Mouse (Mus musculus): ENCODE measurements around the gene Adh4. TPM values are rescaled to one million over a fixed set of nuclear protein-coding genes. Genes with fewer than 3 reads are reported as not detected.

Adh4 gene
- polyA plus RNA-seq, 1 experiment from 2014 or later, result not detected

DNA sequence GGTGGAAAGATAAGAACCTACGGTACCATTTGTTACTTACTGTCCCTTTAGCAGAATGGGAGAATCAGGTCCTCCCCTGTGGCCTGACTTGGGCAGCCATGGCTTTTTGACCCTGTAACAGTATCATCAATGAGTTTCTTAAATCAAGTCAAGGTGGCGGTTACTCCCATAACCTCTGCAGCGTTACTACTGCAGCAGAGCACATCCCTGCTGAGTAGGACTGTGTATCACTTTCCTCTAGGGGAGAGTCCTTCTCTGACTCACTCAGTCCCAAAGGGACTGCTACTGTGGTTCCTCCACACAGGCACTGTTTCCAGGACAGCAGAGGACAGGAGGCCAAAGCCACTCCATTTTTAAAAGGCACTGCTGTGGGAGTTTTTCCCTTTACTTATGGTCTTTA is 55.8 kb downstream of the Adh4 start:
- H3K27me3 ChIP-seq (ENCODE audit: control insufficient read depth, insufficient read depth, low read length), result no peaks in the 10 kb centered on the region
- H3K4me1 ChIP-seq (ENCODE audit: control insufficient read depth, insufficient read depth, low read length), result no peaks in the 10 kb centered on the region
- ATAC-seq (replicated peaks; ENCODE audit: extremely low read depth, insufficient read depth, low FRiP score), result no peak
- WGBS, result 78% methylated on average over 3 of the region's 3 CpGs
- no peaks in the 10 kb centered on the region for H3K9me3 ChIP-seq (replicated peaks; ENCODE audit: control insufficient read depth, low read length)
- peaks cover 36% of the 10 kb centered on the region for H3K36me3 ChIP-seq (ENCODE audit: control insufficient read depth, insufficient read depth)
- H3K4me3 ChIP-seq (ENCODE audit: low read length), result no peak overlapping the region
- H3K27ac ChIP-seq (ENCODE audit: low read length), result no peak overlapping the region
- H3K9ac ChIP-seq (ENCODE audit: low read length), result no peak overlapping the region
- no peak overlapping the region for H3K4me2 ChIP-seq (ENCODE audit: low read depth, low read length)

DNA sequence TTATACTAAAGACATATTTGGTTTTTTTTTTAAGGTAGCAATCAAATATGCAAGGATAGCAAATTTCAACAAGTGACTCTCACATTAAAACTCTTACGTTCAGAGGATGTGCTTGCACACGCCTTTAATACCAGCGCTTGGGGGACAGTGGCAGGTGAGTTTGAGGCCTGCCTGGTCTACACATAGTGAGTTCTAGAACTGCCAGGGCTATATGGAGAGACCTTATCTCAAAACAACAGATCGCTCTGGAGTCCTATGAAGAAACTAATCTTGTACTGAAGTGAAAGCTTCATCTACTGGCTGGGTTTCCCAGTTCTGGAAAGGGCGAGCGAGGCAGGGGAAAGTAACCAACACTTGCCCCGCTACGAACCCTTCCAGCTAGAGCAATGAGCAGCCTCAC is 64.2 kb downstream of the Adh4 start:
- H3K36me3 ChIP-seq (ENCODE audit: control insufficient read depth, insufficient read depth), result peaks cover 16% of the 10 kb centered on the region
- H3K9me3 ChIP-seq (replicated peaks; ENCODE audit: control insufficient read depth, low read length), result no peaks in the 10 kb centered on the region
- WGBS, result 91% methylated on average over 8 of the region's 8 CpGs
- no peak overlapping the region for H3K4me2 ChIP-seq (ENCODE audit: low read depth, low read length)
- H3K9ac ChIP-seq (ENCODE audit: low read length), result no peak overlapping the region
- H3K27me3 ChIP-seq (ENCODE audit: control insufficient read depth, insufficient read depth, low read length), result no peaks in the 10 kb centered on the region
- H3K4me3 ChIP-seq (ENCODE audit: low read length), result no peak overlapping the region
- no peak for ATAC-seq (replicated peaks; ENCODE audit: extremely low read depth, insufficient read depth, low FRiP score)
- no peak overlapping the region for H3K27ac ChIP-seq (ENCODE audit: low read length)
- peaks cover 15% of the 10 kb centered on the region for H3K4me1 ChIP-seq (ENCODE audit: control insufficient read depth, insufficient read depth, low read length)

Other genes with a start within 250 kb of the Adh4 start
- gene 4930579F01Rik, start 221.6 kb upstream of the Adh4 start, polyA plus RNA-seq (2015; fragmentation: Nextera tagmentation; extraction: Ambion mirVana), result not detected in 2 replicates
- gene Adh7, start 197.7 kb upstream of the Adh4 start, polyA plus RNA-seq (2015; fragmentation: Nextera tagmentation; extraction: Ambion mirVana), result 0.30 TPM in 2 replicates
- 14.0 and 91.8 TPM in 2 replicates for gene Adh1, start 154.5 kb upstream of the Adh4 start, polyA plus RNA-seq (2015; fragmentation: Nextera tagmentation; extraction: Ambion mirVana)
- gene Adh6a, start 102.2 kb upstream of the Adh4 start, polyA plus RNA-seq (2015; fragmentation: Nextera tagmentation; extraction: Ambion mirVana), result not detected in 2 replicates
- gene Adh6b, start 73.7 kb upstream of the Adh4 start, polyA plus RNA-seq (2015; fragmentation: Nextera tagmentation; extraction: Ambion mirVana), result 1.7 and 3.6 TPM in 2 replicates
- gene Adh5, start 27.6 kb downstream of the Adh4 start, polyA plus RNA-seq (2015; fragmentation: Nextera tagmentation; extraction: Ambion mirVana), result 172 and 191 TPM in 2 replicates
- 35.6 and 41.4 TPM in 2 replicates for gene Metap1, start 74.0 kb downstream of the Adh4 start, polyA plus RNA-seq (2015; fragmentation: Nextera tagmentation; extraction: Ambion mirVana)
- 252 and 286 TPM in 2 replicates for gene Eif4e, start 110.7 kb downstream of the Adh4 start, polyA plus RNA-seq (2015; fragmentation: Nextera tagmentation; extraction: Ambion mirVana)

Measured in heart, embryonic 16.5 days (tissue).